Mouse (Mus musculus) embryonic facial prominence, embryonic 10.5 days (tissue): ENCODE results near the gene Gatb. TPM values are rescaled to one million over a fixed set of nuclear protein-coding genes. Genes with fewer than 3 reads are reported as not detected.

ENCODE experiments used
- DNase-seq: peaks from one replicate; pipeline ENCODE4 v3.0.0-alpha.2; 2017; ENCODE audit warnings: low spot score
- H3K27ac ChIP-seq: fragments of 300-500 bp; sonication (generic); replicated peaks from 2 replicates; pipeline ENCODE4 v1.5.1; 2016; ENCODE audit warnings: mild to moderate bottlenecking
- H3K27me3 ChIP-seq: fragments of 300-500 bp; sonication (generic); replicated peaks from 2 replicates; pipeline ENCODE4 v1.6.1; 2016; ENCODE audit warnings: low read depth, mild to moderate bottlenecking; ENCODE audit not compliant: poor library complexity, severe bottlenecking
- H3K36me3 ChIP-seq: fragments of 300-500 bp; sonication (generic); replicated peaks from 2 replicates; pipeline ENCODE4 v1.6.1; 2016; ENCODE audit warnings: mild to moderate bottlenecking, moderate library complexity
- H3K4me1 ChIP-seq: fragments of 300-500 bp; sonication (generic); 2 replicates; pipeline ENCODE4 v1.6.1; 2016
- H3K4me3 ChIP-seq: fragments of 300-500 bp; sonication (generic); 2 replicates; pipeline ENCODE4 v1.5.1; 2016; ENCODE audit warnings: mild to moderate bottlenecking, moderate library complexity
- H3K9me3 ChIP-seq: fragments of 300-500 bp; sonication (generic); 2 replicates; pipeline ENCODE4 v1.6.1; 2016; ENCODE audit warnings: mild to moderate bottlenecking
- WGBS: fragments of 180-500 bp; shearing (Covaris S2); methylation state at CpG from one replicate; pipeline ENCODE4 v1.1.7; 2016; 5-methylcytosine and 5-hydroxymethylcytosine counted together
- polyA plus RNA-seq: library from polyadenylated mRNA; unstranded; fragments of >200 nt; fragmentation: Nextera tagmentation; extraction: Ambion mirVana; gene quantifications from 2 replicates; pipeline ENCODE4 v1.2.1, GENCODE M21; 2016

The Gatb gene
- polyA plus RNA-seq, 1 experiment from 2014 or later, result 26.8 TPM

DNA sequence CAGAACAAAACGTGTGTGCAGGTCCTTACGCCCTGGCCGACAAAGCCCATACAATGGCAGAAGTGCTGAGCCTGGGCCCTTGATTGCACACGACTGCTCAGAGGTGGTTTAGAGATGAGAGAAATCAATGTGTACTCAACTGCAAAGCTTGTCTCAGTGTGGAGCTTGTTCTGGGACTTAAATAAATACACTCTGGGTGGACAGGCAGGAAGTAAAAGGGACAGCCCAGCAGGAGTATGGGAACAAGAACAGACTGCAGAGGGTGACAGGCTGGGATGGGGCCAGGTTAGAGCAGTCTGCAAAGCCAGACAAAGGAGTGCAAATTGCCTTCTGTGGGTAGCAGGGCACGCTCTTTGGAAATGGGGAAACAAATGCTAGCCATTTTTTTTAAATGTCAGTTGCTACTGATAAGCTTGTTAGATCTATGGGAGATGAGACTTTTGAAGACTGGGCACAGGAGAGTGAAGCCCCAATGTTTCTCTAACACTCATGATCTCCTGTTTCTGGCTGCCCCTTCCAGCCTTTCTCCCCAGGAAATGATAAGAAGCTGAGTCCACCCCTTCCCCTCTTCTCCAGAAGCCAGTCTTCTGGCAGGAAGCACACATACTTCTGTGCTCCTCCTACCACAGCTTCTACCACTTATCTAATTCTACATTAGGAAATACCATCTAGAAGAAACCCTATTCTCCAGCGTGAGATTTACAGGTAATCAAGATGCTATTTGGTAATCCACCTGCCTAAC is 129.4 kb downstream of the Gatb start:
- 65% methylated on average over 6 of the region's 6 CpGs for WGBS
- Histone ChIP-seq H3K36me3 (no peaks in the 10 kb centered on the region), H3K27ac (no peak overlapping the region; the same call in 1 of the 2 replicates), H3K4me3 (no peak overlapping the region), H3K9me3 (no peaks in the 10 kb centered on the region), H3K4me1 (0 out of 2 replicates have a peak, but pooled peaks cover 4% of the 10 kb centered on the region), H3K27me3 (no peaks in the 10 kb centered on the region)
- DNase-seq, result no peak

Other genes starting within 250 kb of the Gatb start
- gene Fam160a1, start 243.2 kb downstream of the Gatb start, polyA plus RNA-seq, result 1.3 and 1.7 TPM in 2 replicates